Mouse (Mus musculus) gastrocnemius, postnatal 4 days (tissue): ENCODE results near the gene Msx3. TPM values are rescaled to one million over a fixed set of nuclear protein-coding genes. Genes with fewer than 3 reads are reported as not detected.
A peak's percentile ranks its signal among the peaks of the same experiment; 100 is the strongest.

Experiments
- DNase-seq, 2 experiments: peaks; one replicate each; pipeline ENCODE4 v3.0.0; 2021 to 2022; ENCODE audit warnings: low spot score in 2 of 2, mixed read lengths in 2 of 2
- total RNA-seq, 2 experiments: library from RNA; stranded (reverse); gene quantifications; 2 replicates each; pipeline ENCODE4 v1.2.3; 2021

Msx3 gene
- total RNA-seq, 2 experiments from 2014 or later, result not detected

DNA sequence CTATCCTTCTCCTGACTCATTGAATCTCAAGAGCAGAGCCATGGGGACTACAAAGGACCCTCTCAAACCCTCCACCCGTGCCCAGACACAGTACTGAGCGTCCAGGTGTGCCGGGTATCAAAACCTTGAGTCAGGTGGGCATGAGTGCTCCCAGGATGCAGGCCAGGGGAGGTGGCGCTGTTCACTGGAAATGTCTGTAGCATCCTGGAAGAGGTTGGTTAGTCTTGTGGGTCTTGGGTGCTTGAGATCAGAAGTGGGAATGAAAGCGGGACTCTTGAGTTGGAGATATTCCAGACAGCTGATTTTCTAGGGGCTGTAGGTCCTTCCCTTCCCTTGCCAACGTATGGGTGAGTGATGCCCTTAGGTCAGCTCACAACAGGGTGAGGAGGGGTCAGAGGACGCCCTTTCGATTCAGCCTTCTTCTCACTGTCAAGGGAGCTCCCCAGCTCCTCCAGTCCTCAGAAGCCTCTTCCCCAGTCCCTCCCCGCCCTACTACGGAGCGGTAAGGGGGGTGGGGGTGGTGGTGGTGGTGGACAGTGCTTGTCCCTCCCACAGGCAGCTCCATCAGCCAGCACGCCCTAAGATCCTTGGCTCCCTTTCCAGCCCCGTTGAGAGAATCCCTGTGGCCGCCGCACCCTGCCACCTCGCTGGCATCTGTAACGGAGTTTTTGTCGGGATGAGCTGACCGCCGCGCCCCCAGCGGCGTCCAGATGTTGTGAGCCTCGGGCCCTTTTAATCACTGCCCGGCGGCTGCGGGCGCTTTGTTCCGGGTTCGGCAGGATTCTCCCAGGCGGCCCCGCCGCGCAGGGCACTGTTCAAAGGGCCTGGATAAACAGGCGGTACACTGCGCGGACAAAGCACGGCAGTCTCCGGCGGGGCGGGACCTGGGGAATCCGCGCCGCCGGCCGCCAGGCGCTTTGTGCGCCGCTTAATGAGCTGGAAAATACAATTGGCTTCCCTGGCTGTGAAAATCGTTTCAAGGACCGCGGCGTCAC, 8.8 kb upstream of the Msx3 start:
- peak in 1 of 2 experiments; percentile 22 for DNase-seq

GRCm38 (mm10) chr7:140054124-140054523, 5.2 kb upstream of the Msx3 start:
- DNase-seq, result no peak

GRCm38 (mm10) chr7:140049115-140049689, 313 bp upstream of the Msx3 start:
- DNase-seq, result peak in 1 of 2 experiments; percentile 29

DNA sequence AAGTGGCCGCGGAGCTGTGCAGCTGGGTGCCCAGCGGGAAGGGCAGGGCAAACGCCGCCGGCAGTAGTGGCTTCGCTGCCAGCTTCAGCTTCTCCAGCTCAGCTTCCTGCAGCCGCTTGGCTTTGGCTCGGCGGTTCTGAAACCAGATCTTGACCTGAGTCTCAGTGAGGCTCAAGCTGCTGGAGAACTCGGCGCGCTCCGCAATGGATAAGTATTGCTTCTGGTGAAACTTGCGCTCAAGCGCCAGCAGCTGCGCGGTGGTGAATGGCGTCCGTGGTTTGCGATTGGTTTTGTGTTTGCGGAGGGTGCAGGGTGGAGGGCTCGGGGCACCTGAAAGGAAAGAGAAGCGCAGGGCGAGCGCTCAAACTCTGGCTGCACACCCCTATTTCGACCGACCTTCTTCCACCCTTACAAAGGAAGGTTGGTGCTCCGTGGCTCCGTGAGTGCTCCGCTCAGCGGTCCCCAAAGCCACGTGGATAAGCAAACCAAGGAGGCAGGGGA, 1.0 kb downstream of the Msx3 start:
- no peak for DNase-seq

DNA sequence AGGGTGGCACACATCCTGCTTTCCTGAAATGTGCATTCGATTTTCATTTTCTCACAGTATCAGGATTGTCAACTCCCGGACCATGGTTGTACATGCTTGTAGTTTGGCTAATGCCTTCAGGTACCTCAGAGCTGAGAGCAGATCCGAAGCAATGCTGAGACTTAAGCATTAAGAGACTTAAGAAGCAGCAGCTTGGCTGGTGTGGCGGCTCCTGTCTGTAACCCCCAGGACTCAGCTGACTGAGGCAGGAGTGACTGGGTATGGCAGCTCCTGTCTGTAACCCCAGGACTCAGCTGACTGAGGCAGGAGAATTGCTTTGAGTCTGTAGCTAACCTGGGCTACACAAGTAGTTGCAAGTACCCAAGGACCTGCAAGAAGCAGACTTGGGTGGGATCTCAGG, 3.3 kb downstream of the Msx3 start:
- no peak for DNase-seq

- no peak for DNase-seq
These were observed 6.2 kb downstream of the Msx3 start for GRCm38 (mm10) chr7:140042728-140043127.

DNA sequence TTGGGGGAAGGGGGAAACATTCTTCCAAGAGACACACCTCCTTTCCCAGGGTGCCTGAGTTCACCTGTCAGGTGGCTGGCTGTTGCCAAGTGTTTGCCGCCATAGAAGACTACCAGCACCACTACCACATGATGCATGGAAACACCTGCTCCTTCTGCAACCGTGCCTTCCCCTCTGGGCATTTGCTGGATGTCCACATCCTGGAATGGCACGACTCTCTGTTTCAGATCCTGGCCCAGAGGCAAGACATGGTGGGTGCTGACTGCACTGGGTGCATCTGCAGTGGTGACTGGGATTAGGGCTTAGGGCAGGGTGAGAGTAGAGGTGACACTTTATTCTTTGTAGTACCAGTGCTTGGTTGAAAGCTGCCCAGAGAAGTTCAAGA, 11.7 kb downstream of the Msx3 start:
- no peak for DNase-seq

DNA sequence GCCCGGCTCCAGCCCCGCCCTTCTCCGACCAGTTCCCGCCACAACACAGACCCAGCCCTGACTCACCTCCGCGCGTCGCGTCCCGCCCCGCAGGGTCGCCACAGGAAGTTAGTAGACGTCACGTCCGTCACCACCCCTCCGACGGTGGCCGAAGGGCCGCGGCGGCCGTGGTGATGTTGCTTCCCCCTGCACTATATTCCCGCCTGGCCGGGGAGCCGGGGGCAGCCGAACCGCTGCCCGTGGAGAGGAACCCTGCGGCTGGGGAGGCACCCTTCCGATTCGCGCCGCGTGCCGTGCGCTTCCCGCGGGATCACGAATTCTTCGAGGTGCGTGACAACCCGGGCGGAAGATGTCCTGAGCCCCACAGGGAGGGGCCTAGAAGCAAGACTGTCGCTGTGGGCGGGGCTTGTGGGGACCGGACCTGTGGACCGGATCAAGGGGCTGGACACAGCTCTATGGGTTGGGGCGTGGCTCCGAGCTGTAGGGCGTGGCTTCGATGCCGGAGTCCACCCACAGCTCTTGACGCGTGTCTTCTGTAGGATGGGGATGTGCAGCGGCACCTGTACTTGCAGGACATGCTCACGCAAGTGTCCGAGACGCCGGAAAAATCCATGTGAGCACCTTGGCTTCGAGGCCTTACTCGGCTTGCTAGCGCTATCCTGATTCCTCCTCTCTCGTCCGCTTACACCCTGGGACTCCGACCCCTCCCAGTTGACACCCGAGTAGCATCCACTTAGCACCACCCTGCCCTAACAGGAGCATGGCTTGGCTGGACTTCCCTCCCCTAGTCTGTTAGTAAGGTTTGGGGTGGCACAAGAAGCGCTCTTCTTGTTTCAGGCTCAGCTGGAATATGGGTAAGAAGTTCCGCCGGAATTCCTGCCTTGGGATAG, 12.4 kb downstream of the Msx3 start, which contains the start of the genes Zfp511 and Tubgcp2:
Zfp511 (plus strand) TSS at position 111 of the 890 bp plus-strand sequence.
Tubgcp2 (minus strand) TSS at position 389 of the 890 bp plus-strand sequence.
- peak; percentile 82 to 96 for DNase-seq

DNA sequence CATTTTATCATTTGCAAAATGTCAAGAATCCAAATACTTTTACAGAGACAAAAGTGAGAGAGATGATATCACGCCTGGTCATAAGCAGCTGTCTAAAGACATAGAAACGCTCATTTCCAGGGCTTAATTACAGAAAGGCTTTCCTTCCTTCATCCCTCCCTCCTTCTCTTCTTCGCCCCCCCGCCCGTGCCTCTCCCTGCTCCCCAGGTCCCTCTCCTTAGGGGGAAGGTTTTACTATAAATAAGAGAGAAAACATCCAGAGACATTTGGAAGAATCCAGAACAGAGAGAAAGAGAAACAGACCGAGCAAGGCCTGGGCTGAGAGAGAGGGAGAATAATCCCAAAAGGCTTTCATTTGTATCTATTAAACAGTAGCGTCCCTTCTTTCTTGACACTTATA, 13.4 kb downstream of the Msx3 start:
- DNase-seq, result no peak

GRCm38 (mm10) chr7:140033386-140033785, 15.5 kb downstream of the Msx3 start:
- DNase-seq, result no peak

GRCm38 (mm10) chr7:140032366-140032765, 16.5 kb downstream of the Msx3 start:
- DNase-seq, result no peak

DNA sequence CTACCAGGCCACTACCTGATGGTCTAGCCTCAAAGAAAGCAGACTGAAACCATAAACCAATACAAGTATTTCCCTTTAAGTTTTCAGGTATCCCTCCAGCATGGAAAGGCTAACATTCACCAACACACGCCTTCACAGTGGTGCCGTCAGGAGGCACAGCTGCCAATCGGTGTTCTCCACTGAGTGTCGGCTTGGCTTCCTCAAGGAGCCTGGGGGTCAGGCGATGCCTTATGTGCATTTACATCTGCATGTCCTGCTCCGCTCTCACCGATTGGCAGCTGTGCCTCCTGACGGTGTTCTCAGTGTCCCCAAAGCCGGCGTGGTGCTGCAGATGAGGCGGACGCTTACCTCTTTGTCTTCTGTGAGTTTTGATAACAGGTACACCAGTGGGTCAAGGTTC, 17.1 kb downstream of the Msx3 start:
- no peak for DNase-seq

DNA sequence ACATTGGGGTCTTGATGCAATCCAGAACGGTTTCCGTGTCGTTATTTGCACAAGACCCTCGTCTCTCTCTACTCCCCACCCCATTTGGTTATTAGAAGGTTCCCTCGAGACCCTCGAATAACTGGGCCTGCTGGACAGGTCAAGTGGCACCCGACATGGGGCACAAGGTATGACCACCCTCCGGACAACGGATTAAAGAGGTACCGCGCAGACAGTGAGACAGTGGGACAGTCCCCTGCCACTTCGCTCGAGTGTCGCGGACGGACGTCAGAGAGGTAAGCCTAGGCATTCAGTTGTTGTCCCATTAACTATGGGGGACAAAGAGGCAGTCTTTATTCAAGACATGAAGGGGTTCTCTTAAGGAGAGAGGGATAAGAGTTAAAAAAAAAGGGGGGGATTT, 37.6 kb downstream of the Msx3 start:
- peak in 1 of 2 experiments; percentile 10 for DNase-seq

DNA sequence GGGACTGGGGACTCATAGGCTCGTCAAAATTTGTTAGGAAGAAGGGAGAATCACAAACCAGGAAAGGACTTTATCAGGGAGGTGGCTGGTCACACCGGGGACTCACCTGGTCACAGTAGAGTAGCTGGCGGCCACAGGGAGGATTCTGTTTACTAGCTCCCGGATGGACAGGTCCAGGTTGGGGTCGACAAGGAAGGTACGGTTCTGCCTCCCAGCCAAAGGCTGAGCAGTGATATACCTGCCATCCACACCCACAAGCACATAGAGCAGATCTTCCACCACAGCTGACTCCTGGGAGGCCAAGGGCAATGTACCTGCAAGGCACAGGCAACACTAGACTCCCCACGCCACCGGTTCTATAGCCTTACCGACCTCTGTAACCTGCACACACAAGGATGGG, 41.1 kb downstream of the Msx3 start:
- DNase-seq, result peak in 1 of 2 experiments; percentile 4

DNA sequence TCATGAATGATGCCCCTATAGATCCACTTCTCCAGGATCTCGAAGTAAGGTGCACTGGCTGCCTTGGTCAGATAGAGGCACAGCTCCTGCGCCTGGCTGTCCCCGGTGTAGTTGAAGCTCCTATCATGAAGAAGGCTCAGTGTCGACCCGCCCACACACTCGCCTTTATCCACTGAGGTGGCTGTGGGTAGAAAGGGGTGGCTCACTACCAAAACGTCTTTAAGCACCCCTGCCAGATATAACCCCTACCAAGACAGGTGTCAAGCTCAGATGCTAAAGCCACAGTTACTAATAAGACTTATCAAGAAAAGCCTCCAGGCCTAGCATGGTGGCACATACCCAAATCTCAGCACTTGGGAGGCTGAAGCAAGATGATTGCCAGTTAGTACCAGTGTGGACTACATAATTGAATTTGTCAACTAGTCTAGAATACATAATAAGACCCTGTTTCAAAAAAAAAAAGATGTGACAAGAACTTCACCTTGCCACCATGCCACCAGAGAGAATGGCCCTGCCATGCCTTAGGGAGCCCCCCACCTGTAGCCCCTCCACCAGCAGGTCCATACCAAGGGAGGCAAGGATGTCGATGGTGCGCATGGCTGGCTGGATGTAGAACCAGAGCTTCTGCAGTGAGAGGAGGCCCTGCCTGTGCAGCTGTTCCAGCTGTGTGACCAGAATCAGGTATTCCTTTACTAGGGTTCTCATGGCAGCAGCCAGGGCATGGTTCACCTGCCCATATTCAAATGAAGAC, 41.9 kb downstream of the Msx3 start:
- DNase-seq, result no peak

DNA sequence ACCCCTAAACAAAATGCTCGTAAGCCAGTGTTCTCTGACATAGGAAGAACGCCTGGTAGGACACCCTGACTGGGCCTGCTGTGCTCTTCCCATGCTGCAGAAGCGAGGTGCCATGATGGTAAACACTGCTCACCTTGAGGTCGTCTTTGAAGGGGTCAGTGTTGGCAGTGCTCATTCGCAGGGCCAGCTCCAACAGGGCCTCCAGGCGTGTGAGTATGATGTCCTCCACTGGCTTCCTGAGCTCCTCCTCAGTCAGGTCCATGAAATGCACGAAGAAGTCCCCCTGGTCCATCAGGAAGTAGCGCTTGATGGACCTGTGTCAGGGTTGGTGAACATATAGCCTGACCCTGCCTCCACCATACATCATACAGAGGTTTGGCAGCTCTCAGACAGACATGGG, 44.2 kb downstream of the Msx3 start:
- DNase-seq, result no peak

DNA sequence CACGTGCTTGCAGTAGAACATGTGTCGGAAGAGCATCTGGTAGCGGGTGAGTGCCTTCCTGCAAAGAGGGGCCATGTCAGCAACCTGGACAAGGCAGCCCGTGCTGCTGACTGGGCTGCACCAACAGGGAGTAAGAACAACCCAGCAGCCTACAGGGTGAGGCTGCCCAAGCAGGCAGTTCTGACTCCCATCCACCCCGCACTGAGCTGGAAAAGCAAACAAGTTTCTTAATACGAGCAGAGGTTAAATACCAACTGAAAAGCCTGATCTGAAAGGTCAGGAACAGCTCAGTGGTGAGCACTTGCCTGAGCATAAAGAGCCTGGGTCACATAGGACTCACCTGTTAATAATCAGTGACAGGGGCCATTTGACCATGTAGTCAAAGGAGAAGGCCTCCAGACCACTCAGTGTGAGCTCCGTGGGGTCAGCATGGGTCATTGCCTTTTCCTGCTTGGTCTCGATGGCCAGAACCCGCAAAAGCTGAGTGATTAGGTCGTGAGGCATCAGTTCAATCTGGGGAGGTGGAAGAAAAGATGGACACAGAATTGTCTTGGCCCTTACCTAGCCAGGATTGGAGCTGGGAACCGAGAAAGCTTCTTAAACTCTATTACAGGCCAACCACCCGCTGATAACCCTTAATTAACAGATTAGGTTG, 47.7 kb downstream of the Msx3 start:
- no peak for DNase-seq

GRCm38 (mm10) chr7:139998691-139999350, 50.1 kb downstream of the Msx3 start:
- no peak for DNase-seq
